ENCODE assay signal across 19 mouse cellular contexts in the genomic region with DNA sequence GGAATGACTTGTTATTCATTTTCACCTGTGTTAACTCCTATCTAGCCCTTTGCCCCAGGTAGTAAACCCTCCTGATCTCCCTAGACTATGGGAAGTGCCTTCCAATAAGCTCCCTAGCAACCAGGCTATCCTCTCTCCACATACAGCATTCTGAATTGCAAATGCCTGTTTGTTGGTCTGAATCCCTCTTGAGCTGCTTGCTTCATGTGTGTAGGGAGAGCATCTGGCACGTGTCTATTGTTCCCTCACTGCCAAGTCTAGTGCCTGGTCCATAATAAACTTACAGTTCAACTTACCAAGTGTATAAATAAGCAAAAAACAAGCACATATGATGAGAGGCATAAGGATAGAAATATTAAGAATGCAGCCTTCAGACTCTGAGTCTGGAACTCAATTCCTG.
"Had no signal": no experiment of that assay in that cellular context is flagged by ENCODE, and none has a peak within 500 bp of the region (broad histone marks: within the 10 kb centered on the region; RNA-seq: fewer than 3 reads in every experiment).

No protein-coding gene starts in this region.

- H3K27ac ChIP-seq: kidney, embryonic 15.5 days; limb, embryonic 12.5 days; limb, embryonic 15.5 days; liver, embryonic 14.5 days; macrophage; neural tube, embryonic 13.5 days; stomach, embryonic 15.5 days had no signal

- H3K9me3 ChIP-seq: kidney, embryonic 15.5 days; limb, embryonic 12.5 days; limb, embryonic 15.5 days; neural tube, embryonic 13.5 days; stomach, embryonic 15.5 days had no signal

- H3K4me3 ChIP-seq: kidney, embryonic 15.5 days; limb, embryonic 12.5 days; limb, embryonic 15.5 days; myocyte; neural tube, embryonic 13.5 days; stomach, embryonic 15.5 days had no signal

- H3K27me3 ChIP-seq: kidney, embryonic 15.5 days; limb, embryonic 12.5 days; limb, embryonic 15.5 days; neural tube, embryonic 13.5 days; stomach, embryonic 15.5 days had no signal

- DNase-seq: kidney, adult 8-10 months; kidney, postnatal 10 days; kidney, postnatal 36 days; liver, postnatal 0 days; lung, embryonic 14.5 days; retina, postnatal 1 day; right cerebral cortex, postnatal 25 days; spleen, adult 18-20 months; thymus, postnatal 25 days had no signal

- H3K4me2 ChIP-seq: kidney, embryonic 15.5 days; limb, embryonic 12.5 days; limb, embryonic 15.5 days; liver, embryonic 11.5 days; lung, embryonic 14.5 days; neural tube, embryonic 13.5 days; stomach, embryonic 15.5 days had no signal

- ATAC-seq: liver, postnatal 0 days; lung, postnatal 0 days had no signal

- H3K9ac ChIP-seq: kidney, embryonic 15.5 days; limb, embryonic 12.5 days; limb, embryonic 15.5 days; liver, embryonic 14.5 days; liver, postnatal 0 days; lung, embryonic 14.5 days; neural tube, embryonic 13.5 days; stomach, embryonic 15.5 days had no signal

- H3K36me3 ChIP-seq: kidney, embryonic 15.5 days; limb, embryonic 12.5 days; limb, embryonic 15.5 days; neural tube, embryonic 13.5 days; stomach, embryonic 15.5 days had no signal

- H3K4me1 ChIP-seq: kidney, embryonic 15.5 days; limb, embryonic 15.5 days; stomach, embryonic 15.5 days had no signal
